11 mouse cellular contexts compared by ENCODE assay signal in genomic region chr14:33203777-33204176, GRCm38 (mm10).
"Had no signal": no experiment of that assay in that cellular context is flagged by ENCODE, and none has a peak within 500 bp of the region (broad histone marks: within the 10 kb centered on the region; RNA-seq: fewer than 3 reads in every experiment).

No protein-coding gene starts in this region.

- H3K4me3 ChIP-seq: left cerebral cortex, adult 2 months; limb, embryonic 10.5 days; lung, embryonic 15.5 days; midbrain, embryonic 10.5 days had no signal

- H3K36me3 ChIP-seq: limb, embryonic 10.5 days; lung, embryonic 15.5 days; midbrain, embryonic 10.5 days had no signal

- ATAC-seq: intestine, postnatal 0 days; midbrain, embryonic 16.5 days had no signal

- H3K4me2 ChIP-seq: liver, embryonic 11.5 days; lung, embryonic 15.5 days had no signal

- H3K9ac ChIP-seq: lung, embryonic 15.5 days had no signal

- H3K27ac ChIP-seq: left cerebral cortex, adult 2 months; limb, embryonic 10.5 days; lung, embryonic 15.5 days; midbrain, embryonic 10.5 days had no signal

- DNase-seq: kidney, adult 8-10 months; kidney, postnatal 25 days; right cerebral cortex, adult 18-20 months; right cerebral cortex, postnatal 25 days had no signal

- H3K4me1 ChIP-seq: lung, embryonic 15.5 days had no signal

- H3K27me3 ChIP-seq: lung, embryonic 15.5 days had no signal

- H3K9me3 ChIP-seq: limb, embryonic 10.5 days; lung, embryonic 15.5 days; midbrain, embryonic 10.5 days had no signal
